Mouse (Mus musculus): ENCODE results near the gene Gm49378. TPM values are rescaled to one million over a fixed set of nuclear protein-coding genes. Genes with fewer than 3 reads are reported as not detected.

The Gm49378 gene
- total RNA-seq, 1 experiment from 2014 or later: not detected

GRCm38 (mm10) chr14:55598521-55599390 lies 38.9 kb downstream of the Gm49378 start:
- no peak for ATAC-seq (replicated peaks; ENCODE audit: insufficient number of reproducible peaks, low FRiP score, low TSS enrichment, poor library complexity, severe bottlenecking)

- no peak for ATAC-seq (replicated peaks; ENCODE audit: insufficient number of reproducible peaks, low FRiP score, low TSS enrichment, poor library complexity, severe bottlenecking)
Measured at GRCm38 (mm10) chr14:55596036-55596690, 41.5 kb downstream of the Gm49378 start.

GRCm38 (mm10) chr14:55592226-55592625 lies 45.5 kb downstream of the Gm49378 start:
- no peak for ATAC-seq (replicated peaks; ENCODE audit: insufficient number of reproducible peaks, low FRiP score, low TSS enrichment, poor library complexity, severe bottlenecking)

GRCm38 (mm10) chr14:55591331-55591891 lies 46.3 kb downstream of the Gm49378 start, which contains the start of gene Rnf31:
TSS of gene Rnf31 (plus strand) at chr14:55591708.
- peak; percentile 88 for ATAC-seq (replicated peaks; ENCODE audit: insufficient number of reproducible peaks, low FRiP score, low TSS enrichment, poor library complexity, severe bottlenecking)

GRCm38 (mm10) chr14:55590748-55591330 lies 46.9 kb downstream of the Gm49378 start, which contains the start of gene Psme2:
TSS of gene Psme2 (minus strand) at chr14:55591113.
- ATAC-seq (replicated peaks; ENCODE audit: insufficient number of reproducible peaks, low FRiP score, low TSS enrichment, poor library complexity, severe bottlenecking): peak; percentile 92

GRCm38 (mm10) chr14:55589771-55590448 lies 47.8 kb downstream of the Gm49378 start:
- no peak for ATAC-seq (replicated peaks; ENCODE audit: insufficient number of reproducible peaks, low FRiP score, low TSS enrichment, poor library complexity, severe bottlenecking)

GRCm38 (mm10) chr14:55589271-55589670 lies 48.4 kb downstream of the Gm49378 start:
- no peak for ATAC-seq (replicated peaks; ENCODE audit: insufficient number of reproducible peaks, low FRiP score, low TSS enrichment, poor library complexity, severe bottlenecking)

GRCm38 (mm10) chr14:55586149-55586548 lies 51.5 kb downstream of the Gm49378 start:
- no peak for ATAC-seq (replicated peaks; ENCODE audit: insufficient number of reproducible peaks, low FRiP score, low TSS enrichment, poor library complexity, severe bottlenecking)

- no peak for ATAC-seq (replicated peaks; ENCODE audit: insufficient number of reproducible peaks, low FRiP score, low TSS enrichment, poor library complexity, severe bottlenecking)
Measured at GRCm38 (mm10) chr14:55585566-55585960, 52.1 kb downstream of the Gm49378 start.

GRCm38 (mm10) chr14:55584702-55585565 lies 52.8 kb downstream of the Gm49378 start, which contains the start of gene Emc9:
TSS of gene Emc9 (minus strand) at chr14:55585302.
- ATAC-seq (replicated peaks; ENCODE audit: insufficient number of reproducible peaks, low FRiP score, low TSS enrichment, poor library complexity, severe bottlenecking): peak; percentile 66

- no peak for ATAC-seq (replicated peaks; ENCODE audit: insufficient number of reproducible peaks, low FRiP score, low TSS enrichment, poor library complexity, severe bottlenecking)
Measured at GRCm38 (mm10) chr14:55584303-55584701, 53.4 kb downstream of the Gm49378 start.

GRCm38 (mm10) chr14:55581981-55582681 lies 55.6 kb downstream of the Gm49378 start:
- ATAC-seq (replicated peaks; ENCODE audit: insufficient number of reproducible peaks, low FRiP score, low TSS enrichment, poor library complexity, severe bottlenecking): no peak

GRCm38 (mm10) chr14:55580731-55581130 lies 57.0 kb downstream of the Gm49378 start:
- ATAC-seq (replicated peaks; ENCODE audit: insufficient number of reproducible peaks, low FRiP score, low TSS enrichment, poor library complexity, severe bottlenecking): no peak

GRCm38 (mm10) chr14:55579511-55580496 lies 57.9 kb downstream of the Gm49378 start:
- ATAC-seq (replicated peaks; ENCODE audit: insufficient number of reproducible peaks, low FRiP score, low TSS enrichment, poor library complexity, severe bottlenecking): no peak
